Mouse (Mus musculus): ENCODE results near the gene Pik3cb. TPM values are rescaled to one million over a fixed set of nuclear protein-coding genes. Genes with fewer than 3 reads are reported as not detected.

The Pik3cb gene
- 1 to 10 TPM; 3.7 to 4.7 TPM for total RNA-seq (2021)
- long read RNA-seq, experiment 1, full-length matches to known transcripts: 7 of 8 reads
- long read RNA-seq, experiment 1, partial matches to known transcripts: 1 of 8 reads
- long read RNA-seq, experiment 1, other reads (novel, unspliced or antisense): 0 of 8 reads
- long read RNA-seq, experiment 2, full-length matches to known transcripts: 6 of 8 reads
- long read RNA-seq, experiment 2, partial matches to known transcripts: 0 of 8 reads
- long read RNA-seq, experiment 2, other reads (novel, unspliced or antisense): 2 of 8 reads

DNA sequence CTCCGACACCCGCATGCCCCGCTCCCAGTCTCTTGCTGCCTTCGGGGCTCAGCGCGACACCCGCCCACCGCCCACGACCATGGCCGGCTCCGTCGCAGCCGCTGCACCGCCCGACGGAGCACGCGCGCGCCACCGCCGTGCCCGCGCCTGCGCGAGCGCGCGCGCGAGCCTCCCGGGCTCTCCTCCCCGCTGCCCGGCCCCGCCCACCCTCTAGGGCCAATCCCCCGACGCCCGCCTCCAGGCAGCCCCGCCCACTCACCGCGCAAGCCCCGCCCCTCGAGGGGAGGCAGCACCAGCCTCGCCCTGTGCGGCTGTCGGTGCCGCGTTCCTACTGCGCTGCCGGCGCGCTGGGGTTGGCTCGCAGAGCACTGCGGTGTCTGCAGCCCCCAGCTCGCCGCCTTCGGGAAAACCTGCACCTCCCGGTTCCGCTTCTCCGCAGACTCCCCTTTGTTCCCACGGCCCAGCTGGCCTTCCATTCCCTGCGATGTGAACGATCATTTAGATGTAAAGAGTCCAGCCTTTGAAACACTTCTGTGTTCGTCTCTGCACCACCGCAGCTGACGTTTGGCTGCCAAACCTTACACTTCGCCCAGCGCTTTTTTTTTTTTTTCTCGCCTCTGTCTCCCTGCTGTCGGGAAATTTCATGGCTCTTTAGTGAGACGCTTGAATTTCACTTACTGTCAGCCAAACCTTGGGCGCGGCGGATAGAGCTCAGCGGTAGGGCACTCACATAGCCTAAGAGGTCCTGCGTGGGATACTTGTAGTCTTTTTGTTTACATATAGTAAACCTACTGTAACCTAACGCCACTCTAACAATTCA is at the start of gene Pik3cb:
Gene Pik3cb, minus strand, starts transcription at position 559 of the 820 bp plus-strand sequence.
- peak; percentile 98 for DNase-seq

DNA sequence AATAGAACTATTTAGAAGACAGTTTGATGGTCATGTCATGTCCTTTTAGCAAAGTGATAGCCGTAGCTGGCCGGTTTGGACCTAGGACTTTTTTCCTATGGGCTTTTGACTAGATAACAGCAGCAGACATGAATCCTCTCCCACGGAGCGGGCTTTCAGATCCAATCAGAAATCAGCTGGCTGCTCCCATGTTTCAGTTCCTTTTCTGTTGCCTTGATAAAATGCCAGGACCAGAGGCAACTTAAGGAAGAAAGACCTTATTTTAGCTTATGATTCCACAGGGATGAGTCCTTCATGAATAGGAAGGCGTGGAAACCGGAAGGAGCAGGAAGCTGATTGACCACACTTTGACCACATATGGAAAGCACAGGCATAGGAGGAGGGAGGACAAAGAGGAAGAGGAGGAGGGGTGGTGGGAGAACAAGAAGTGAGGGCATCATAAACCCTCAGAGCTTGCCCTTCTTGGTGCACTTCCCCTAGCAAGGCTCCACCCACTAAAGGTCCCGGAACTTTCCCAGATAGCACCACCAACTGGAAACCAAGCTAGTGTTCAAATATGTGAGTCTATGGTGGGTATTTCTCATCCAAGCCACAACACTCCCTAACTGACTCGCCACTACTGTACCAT is 42.7 kb upstream of the Pik3cb start:
- no peak for DNase-seq

GRCm38 (mm10) chr9:99182121-99182520 is 41.7 kb upstream of the Pik3cb start:
- no peak for DNase-seq

- peak; percentile 19 for DNase-seq
Observed at GRCm38 (mm10) chr9:99180272-99180671, 39.9 kb upstream of the Pik3cb start.

DNA sequence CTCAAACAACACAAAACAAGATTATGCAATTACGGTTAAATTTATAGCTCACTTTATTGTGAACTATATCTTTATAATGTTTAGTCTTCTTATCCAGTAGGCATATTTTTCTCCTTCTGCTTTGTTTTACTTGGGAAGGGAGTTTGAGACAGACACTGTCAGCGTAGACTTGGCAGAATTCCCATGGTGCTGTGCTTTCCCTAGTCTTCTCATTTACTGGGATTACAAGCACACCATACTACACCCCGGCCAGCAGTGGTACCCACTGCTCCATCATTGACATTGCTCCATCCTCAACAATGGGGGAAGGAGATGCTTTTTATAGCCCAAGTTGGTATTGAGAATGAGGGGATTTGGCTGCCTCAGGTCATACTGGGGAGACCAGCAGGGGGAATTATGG is 38.3 kb upstream of the Pik3cb start:
- no peak for DNase-seq

DNA sequence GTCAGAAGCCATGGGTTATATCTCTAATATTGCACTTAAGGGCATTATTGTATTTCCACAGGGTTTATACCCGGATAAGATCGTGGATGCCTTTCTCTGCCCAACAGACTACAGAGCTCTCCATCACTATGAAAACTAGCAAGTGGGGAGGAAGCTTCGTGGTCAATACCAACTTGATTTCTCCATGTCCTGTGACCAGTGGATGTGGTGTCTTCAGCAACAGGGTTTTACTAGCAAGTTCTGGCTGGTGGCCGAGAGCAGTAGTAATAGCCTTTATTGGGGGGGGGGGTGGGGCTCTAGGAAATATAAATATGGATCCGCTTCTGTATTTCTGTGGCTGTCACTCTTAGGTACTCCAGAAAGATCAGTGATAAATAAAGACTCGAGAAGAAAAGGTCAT is 35.4 kb upstream of the Pik3cb start:
- DNase-seq: no peak

DNA sequence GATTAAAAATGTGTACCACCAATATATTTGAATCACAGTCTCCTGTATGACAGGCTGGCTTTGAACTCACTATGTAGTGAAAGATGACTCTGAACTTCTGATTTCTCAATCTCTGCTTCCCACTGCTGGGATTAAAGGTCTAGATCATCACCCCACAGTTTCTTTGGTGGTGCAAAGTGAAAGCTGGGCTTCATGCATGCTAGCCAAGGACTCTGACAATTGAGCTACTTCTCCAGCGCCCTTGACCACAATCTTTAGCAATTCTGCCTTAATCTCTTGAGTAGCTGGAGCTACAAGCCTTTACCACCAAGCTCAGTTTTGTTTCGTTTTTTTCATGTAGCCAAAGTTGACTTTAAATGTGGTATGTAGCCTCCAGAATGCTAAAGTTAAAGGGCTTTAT is 32.4 kb upstream of the Pik3cb start:
- DNase-seq: no peak

DNA sequence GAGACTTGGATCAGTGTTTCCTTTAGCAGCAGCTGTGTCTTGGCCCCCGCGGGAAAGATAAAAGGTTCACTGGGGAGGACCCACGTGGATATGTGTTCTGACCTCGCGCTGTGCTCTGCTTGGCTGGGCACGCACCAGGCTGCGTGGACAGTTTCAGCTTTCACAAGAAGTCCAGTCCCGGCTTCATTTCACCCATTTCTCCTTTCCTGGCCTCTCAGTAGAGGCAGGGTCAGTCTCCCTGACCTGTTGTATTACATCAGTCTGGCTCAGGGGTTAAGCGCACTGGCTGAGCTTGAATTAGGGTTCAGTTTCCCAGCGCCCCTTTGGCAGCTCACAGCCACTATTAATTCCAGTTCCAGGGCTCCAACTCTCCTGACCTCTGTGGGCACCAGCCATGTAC is 30.8 kb upstream of the Pik3cb start:
- DNase-seq: no peak

GRCm38 (mm10) chr9:99169029-99169428 is 28.6 kb upstream of the Pik3cb start:
- DNase-seq: no peak

DNA sequence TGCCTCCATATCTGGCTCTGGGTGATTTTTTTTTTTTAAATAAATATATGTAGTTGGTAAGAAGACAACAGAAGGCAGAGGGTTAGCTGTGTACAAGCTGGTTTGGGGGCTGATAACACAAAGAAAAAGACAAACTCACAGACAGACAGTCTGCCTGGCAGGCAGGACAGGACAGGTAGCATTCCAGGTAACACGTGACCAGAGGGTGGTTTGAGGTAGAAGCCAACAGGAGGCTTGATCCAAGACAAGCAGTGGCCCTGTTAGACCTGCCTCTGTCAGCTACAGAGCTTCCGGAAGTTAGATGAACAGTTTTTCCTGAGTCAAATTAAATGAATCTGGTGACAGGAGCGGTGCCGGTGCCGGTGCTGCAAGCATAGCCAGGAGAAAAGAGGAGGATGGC is 26.5 kb upstream of the Pik3cb start:
- no peak for DNase-seq

DNA sequence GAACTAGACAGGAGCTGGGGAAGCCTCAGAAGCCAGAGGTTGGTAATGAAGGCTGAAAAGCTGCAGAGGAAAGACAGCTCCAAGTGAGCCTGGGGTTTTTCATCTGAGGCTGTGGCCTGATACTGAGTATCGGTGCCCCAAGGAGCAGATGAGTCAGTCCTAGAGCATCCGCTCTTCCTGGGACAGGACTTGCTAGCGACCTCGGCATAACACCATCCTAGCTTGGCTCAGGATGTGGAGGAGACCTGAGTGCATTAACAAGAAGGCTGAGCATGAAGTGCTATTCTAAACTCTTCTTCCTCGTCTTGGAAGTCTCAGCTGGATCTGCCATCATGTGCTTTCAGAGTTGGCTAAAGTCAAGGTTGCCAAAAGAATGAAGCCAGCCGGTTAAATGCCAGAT is 25.5 kb upstream of the Pik3cb start:
- DNase-seq: no peak

DNA sequence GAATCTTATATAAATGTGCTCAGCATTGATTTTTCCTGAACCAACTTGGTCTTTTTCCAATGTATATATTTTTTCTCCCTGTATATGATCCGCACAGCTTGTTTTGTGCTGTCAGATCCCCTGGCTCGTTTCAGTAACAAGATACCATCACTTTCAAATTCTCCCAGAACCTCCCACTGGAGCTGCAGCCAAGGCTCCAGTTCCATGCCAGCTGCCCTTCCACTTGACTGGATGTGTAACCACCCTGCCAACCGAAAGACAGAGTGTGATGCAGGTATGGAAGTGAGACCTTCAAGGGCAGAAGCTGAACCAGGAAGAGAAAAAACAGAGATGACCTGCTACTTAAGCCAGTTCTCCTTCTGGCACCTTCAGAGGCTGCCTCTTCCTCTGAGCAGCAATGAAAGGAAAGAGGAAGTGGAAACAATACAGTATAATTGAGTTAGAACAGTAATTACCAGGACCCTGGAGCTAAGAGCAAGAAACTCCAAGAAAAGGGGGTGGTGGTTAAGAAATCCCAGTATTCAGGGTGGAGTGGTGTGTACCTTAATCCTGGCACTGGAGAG is 24.3 kb upstream of the Pik3cb start:
- no peak for DNase-seq

DNA sequence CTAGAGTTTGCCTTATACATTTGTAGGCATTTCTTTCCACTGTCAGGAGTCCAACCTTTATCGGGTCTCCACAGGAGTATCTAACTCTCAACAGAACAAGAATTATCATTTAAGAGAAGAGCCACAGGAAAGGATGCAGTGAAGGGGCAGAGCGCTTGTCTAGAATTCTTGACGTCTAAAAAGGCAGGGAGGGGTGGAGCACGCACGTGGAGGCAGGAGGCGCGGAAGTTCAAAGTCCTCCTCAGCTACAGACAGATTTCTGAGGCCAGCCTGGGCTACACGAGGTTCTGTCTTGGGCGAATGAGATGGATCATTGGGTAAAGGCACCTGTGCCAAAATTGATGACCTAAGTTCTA is 23.7 kb upstream of the Pik3cb start:
- no peak for DNase-seq

GRCm38 (mm10) chr9:99163420-99164147 is 23.2 kb upstream of the Pik3cb start:
- no peak for DNase-seq

- no peak for DNase-seq
Observed at GRCm38 (mm10) chr9:99162839-99163238, 22.4 kb upstream of the Pik3cb start.

GRCm38 (mm10) chr9:99160780-99161179 is 20.4 kb upstream of the Pik3cb start:
- DNase-seq: no peak

DNA sequence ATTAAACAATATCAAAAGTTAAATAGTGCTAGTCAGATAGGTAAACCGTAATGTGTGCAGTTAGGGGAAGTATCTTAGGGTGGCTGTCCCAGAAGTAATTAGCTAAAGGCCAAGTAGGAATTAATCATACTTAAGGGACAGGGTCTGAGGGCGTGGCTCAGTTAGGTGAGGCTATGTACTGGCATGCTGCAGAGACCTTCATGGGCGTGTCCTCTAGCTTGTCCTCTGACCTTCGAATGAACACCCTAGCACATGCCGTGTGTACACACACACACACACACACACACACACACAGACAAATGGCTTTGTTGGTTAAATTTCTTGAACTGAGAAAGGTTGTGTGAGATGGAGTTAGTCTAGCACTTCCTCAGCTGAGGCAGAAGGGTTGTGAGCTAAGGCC is 19.5 kb upstream of the Pik3cb start:
- no peak for DNase-seq

DNA sequence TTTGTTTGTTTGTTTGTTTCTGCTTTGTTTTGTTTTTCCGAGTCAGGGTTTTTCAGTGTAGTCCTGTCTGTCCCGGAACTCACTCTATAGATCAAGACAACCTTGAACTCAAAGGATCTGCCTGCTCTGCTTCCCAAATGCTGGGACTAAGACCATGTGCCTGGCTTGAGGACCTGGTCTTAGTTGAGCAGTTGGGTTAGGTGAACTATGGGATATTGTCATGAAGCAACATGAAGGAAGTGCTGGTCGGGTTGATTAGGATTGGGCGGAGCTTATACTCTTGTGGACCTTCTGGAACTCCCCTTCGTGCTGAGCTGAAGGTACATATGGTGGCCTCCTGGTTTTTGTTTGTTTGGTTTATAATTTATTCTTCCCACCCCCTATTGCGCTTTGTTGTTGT is 18.3 kb upstream of the Pik3cb start:
- no peak for DNase-seq

GRCm38 (mm10) chr9:99158203-99158632 is 17.8 kb upstream of the Pik3cb start:
- DNase-seq: no peak

DNA sequence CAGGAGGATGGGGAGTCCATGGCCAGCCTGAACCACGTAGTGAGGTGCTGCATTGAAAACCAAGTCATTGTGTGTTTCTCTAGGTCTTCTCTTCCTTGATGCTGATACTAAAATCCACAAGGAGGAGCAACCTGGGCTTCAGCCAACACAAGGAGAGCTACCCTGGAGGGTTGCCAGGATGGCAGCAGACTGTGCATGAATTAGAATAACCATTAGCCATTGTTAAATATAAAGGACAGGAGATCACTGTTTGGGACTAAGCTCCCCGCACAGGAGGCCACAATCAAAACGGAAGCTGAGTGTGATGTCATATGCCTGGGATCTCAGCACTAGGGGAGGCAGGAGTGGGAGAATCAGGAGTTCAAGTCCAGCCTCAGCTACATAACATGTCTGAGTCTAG is 13.2 kb upstream of the Pik3cb start:
- DNase-seq: peak; percentile 21

GRCm38 (mm10) chr9:99152699-99153490 is 12.5 kb upstream of the Pik3cb start:
- DNase-seq: no peak
